In the genomic region with DNA sequence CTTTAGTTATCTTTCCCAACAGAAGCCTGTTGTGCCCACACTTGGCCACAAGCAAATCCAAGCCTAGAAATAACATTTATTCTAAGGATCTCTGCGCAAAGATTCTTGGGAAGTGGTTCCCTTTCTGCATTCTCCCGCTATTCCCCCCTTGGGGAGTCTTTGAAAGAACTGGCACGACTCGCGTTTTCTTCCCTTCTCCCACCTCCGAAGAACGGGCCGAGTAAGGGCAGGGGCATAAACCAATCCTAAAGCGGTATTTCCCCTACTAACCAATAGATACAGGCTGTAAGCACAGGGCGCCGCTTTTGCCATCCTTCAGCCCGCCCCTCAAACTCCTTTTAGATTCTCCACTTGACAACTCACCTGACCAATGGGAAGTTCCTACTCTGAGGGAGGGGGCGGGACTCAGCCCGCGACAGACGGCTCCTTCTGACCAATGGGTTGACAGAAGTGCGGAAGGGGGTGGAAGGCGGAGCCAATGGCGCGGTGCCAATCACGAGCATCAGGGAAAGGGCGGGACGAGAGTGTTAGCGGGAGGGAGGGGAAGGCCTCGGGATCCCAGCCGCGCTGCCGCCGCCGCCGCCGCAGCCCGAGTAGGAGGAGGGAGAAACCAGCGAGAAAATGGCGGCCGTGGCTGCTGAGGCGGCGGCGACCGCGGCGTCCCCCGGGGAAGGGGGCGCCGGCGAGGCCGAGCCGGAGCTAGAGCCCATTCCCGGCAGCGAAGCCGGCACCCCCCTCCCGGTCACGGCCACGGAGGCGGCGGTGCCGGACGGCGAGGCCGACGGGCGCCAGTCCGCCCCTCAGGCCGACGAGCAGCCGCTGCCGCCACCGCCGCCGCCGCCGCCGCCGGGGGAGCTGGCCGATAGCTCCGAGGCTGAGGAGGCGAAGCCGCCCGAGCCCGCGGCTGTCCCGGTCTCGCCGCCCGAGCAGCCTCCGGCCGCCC, we compare ENCODE assay signal across 8 mouse cellular contexts. TPM values are rescaled to one million over a fixed set of nuclear protein-coding genes. Genes with fewer than 3 reads are reported as not detected.
DNase-seq lines count a peak whose midpoint lies in the region; ATAC-seq and TF ChIP-seq lines count a peak whose summit lies in the region.

TSS of gene Pwwp2a (plus strand) at position 527 of the 943 bp plus-strand sequence.

- peak within 1 kb of the TSS; percentile 97 for H3K9ac ChIP-seq in hindbrain, postnatal 0 days (replicated peaks; ENCODE audit: low read length)

- peaks cover 6% of the 10 kb centered on the region; the same call in 1 of the 2 replicates for H3K4me1 ChIP-seq in hindbrain, postnatal 0 days (ENCODE audit: insufficient read depth, low read length)

- 0% methylated on average over 58 of the region's 87 CpGs for WGBS in hindbrain, postnatal 0 days

- TF ChIP-seq CTCF in gastrocnemius, adult 2 months (IDR thresholded peaks at IDR 0.05): peak; percentile 27
- peak; percentile 40 for TF ChIP-seq CTCF in hindbrain, postnatal 0 days (IDR thresholded peaks at IDR 0.05; ENCODE audit: low read depth)
- peak; percentile 33 for TF ChIP-seq CTCF in left cerebral cortex, adult 2 months (IDR thresholded peaks at IDR 0.05)

- H3K4me2 ChIP-seq in hindbrain, postnatal 0 days (ENCODE audit: low read depth, low read length): peak within 1 kb of the TSS; percentile 79

- intact Hi-C loops in gastrocnemius, adult 2 months (cut with DNase I): loop anchor here (5.0 kb wide), 1 partner anchor 66 kb away; the partner anchor contains the start of gene Ttc1
- intact Hi-C loops in left cerebral cortex, adult 2 months (cut with DNase I): loop anchor here (1.0 to 5.0 kb wide), 5 partner anchors 55 to 239 kb away; partner anchors contain the start of gene Ttc1

- peak; percentile 100 for DNase-seq in ZHBTc4 (ENCODE audit: low read depth, low spot score)
- peak; percentile 100 for DNase-seq in gastrocnemius, adult 2 months
- peak; percentile 100 for DNase-seq in hindbrain, postnatal 0 days (ENCODE audit: low spot score)
- peak; percentile 99 for DNase-seq in left cerebral cortex, adult 2 months (ENCODE audit: extremely low spot score in 1 of 2, low spot score in 2 of 2)
- peak; percentile 98 to 99 for DNase-seq in right cerebral cortex, adult 2 months (ENCODE audit: low spot score in 2 of 2)
- peak; percentile 99 for DNase-seq in urinary bladder, postnatal 14 days (ENCODE audit: low spot score)

- H3K27ac ChIP-seq in gastrocnemius, adult 2 months: peak within 1 kb of the TSS; percentile 95
- H3K27ac ChIP-seq in hindbrain, postnatal 0 days: peak within 1 kb of the TSS; percentile 97
- H3K27ac ChIP-seq in left cerebral cortex, adult 2 months: peak within 1 kb of the TSS; percentile 92

- peak within 1 kb of the TSS; percentile 95 for H3K4me3 ChIP-seq in gastrocnemius, adult 2 months
- H3K4me3 ChIP-seq in hindbrain, postnatal 0 days (ENCODE audit: low read length): peak within 1 kb of the TSS; percentile 96
- peak within 1 kb of the TSS; percentile 82 for H3K4me3 ChIP-seq in left cerebral cortex, adult 2 months

- ATAC-seq in common myeloid progenitor, adult 5-6 weeks (replicated peaks; ENCODE audit: low read depth, poor library complexity, severe bottlenecking): peak; percentile 97
- peak; percentile 99 for ATAC-seq in hindbrain, postnatal 0 days
- peak; percentile 96 for ATAC-seq in megakaryocyte, adult 5-6 weeks (ENCODE audit: poor library complexity, severe bottlenecking)

- no peaks in the 10 kb centered on the region for H3K27me3 ChIP-seq in hindbrain, postnatal 0 days (ENCODE audit: insufficient read depth, low read length)

- no peaks in the 10 kb centered on the region for H3K9me3 ChIP-seq in hindbrain, postnatal 0 days (ENCODE audit: low read length)

- H3K36me3 ChIP-seq in hindbrain, postnatal 0 days (ENCODE audit: insufficient read depth, low read length): 0 out of 2 replicates have a peak, but pooled peaks cover 3% of the 10 kb centered on the region

RNA-seq across cellular contexts. Expression of gene Pwwp2a, which starts in this region (rescaled TPM):
- 55.6 and 58.8 TPM in 2 replicates for total RNA-seq in common myeloid progenitor, adult 5-6 weeks (2017)
- 10 to 100 TPM; 16.0 to 17.9 TPM for total RNA-seq in gastrocnemius, adult 2 months (2021)
- 24.0 and 25.4 TPM in 2 replicates for total RNA-seq in hindbrain, postnatal 0 days (2014; rRNA removed)
- polyA plus RNA-seq in hindbrain, postnatal 0 days (2015; fragmentation: Nextera tagmentation; extraction: Ambion mirVana): 19.4 and 21.1 TPM in 2 replicates
- total RNA-seq in left cerebral cortex, adult 2 months (2021): 10 to 100 TPM; 65.2 to 65.7 TPM
- total RNA-seq in megakaryocyte, adult 5-6 weeks (2015): 28.9 and 29.2 TPM in 2 replicates
- 21.5 and 21.9 TPM in 2 replicates for total RNA-seq in megakaryocyte, adult 5-6 weeks (2017)

Comparison
In these comparisons a context has a peak if more than half of its experiments do, and no peak if none do; other contexts are left out.
1. Peak in every context shown above with its lines: DNase-seq, ATAC-seq, H3K4me3 ChIP-seq and H3K27ac ChIP-seq.